Mouse (Mus musculus): ENCODE results near the gene Pla2g3. TPM values are rescaled to one million over a fixed set of nuclear protein-coding genes. Genes with fewer than 3 reads are reported as not detected.

Gene Pla2g3
- polyA plus RNA-seq, 1 experiment from 2014 or later: 0.86 TPM

DNA sequence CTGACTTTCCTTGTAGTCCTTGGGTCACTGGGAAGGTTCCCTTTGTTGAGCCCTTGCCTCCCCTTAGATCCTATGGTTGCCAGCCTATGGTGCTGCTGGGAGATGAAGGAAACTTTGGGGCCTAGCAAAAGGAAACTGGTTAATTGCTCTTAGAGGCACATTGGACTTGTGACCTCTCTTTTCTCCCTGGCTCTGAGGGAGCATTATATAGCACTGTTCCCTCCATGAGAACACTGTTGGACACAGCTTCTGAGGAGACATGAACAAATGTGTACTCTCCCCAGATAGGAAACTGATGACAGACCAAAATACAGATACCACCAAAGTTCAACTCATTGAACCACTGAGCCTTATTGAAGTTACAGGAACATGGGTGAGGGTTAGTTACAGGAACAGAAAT is 12.6 kb upstream of the Pla2g3 start:
- DNase-seq (ENCODE audit: low spot score): no peak

DNA sequence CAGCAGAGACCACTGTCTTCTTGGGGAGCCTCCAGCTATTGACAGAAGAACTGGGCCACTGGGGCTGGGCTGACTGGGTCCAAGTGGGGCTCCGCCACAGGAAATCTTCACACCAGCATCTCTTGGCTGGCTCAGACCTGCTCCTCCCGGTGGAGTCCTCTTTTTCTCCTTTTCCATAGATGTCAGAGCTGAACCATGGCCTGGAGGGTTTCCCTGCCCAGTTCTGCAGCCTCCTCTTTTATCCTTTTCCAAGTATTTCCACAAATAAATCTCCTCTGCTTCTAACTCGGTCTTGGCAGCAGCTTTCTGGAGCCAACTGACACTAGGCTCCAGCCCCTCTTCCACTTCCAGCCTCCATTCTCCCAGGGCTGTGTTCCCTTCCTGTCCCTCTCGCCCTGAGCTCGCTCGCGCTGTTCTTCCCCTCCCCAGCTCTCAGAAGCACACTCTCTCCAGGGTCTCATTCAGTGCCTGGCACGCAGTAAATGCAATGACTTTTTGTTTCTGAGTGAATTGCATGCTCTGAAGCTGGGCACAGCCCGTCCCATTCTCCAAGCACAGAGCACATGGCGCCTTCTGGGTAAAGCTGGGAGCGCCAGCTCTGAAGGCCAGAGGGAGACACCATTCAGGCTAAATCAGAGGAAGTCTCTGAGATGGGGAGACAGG is 4.0 kb upstream of the Pla2g3 start:
- no peaks in the 10 kb centered on the region for H3K36me3 ChIP-seq (ENCODE audit: control insufficient read depth, insufficient read depth, low read length)
- WGBS: 72% methylated on average over 11 of the region's 11 CpGs
- no peak overlapping the region for H3K4me3 ChIP-seq (ENCODE audit: low read depth, low read length)
- no peak overlapping the region for H3K27ac ChIP-seq (ENCODE audit: low read depth, low read length)
- no peaks in the 10 kb centered on the region for H3K27me3 ChIP-seq (ENCODE audit: control insufficient read depth, insufficient read depth, low read length)
- H3K4me2 ChIP-seq (replicated peaks; ENCODE audit: low read depth, low read length): no peak overlapping the region
- no peaks in the 10 kb centered on the region for H3K4me1 ChIP-seq (replicated peaks; ENCODE audit: control insufficient read depth, insufficient read depth, low read length)
- ATAC-seq (ENCODE audit: low FRiP score): no peak
- H3K9me3 ChIP-seq (ENCODE audit: control insufficient read depth, low read length): no peaks in the 10 kb centered on the region
- DNase-seq (ENCODE audit: low spot score): no peak
- no peak overlapping the region for H3K9ac ChIP-seq (ENCODE audit: low read depth, low read length)

More for the DNA sequence above, 12.6 kb upstream of the Pla2g3 start:
- H3K4me3 ChIP-seq (ENCODE audit: low read depth, low read length): no peak overlapping the region
- no peaks in the 10 kb centered on the region for H3K36me3 ChIP-seq (ENCODE audit: control insufficient read depth, insufficient read depth, low read length)
- ATAC-seq (ENCODE audit: low FRiP score): no peak
- no peaks in the 10 kb centered on the region for H3K27me3 ChIP-seq (ENCODE audit: control insufficient read depth, insufficient read depth, low read length)
- H3K27ac ChIP-seq (ENCODE audit: low read depth, low read length): no peak overlapping the region
- no peaks in the 10 kb centered on the region for H3K9me3 ChIP-seq (ENCODE audit: control insufficient read depth, low read length)
- no peak overlapping the region for H3K9ac ChIP-seq (ENCODE audit: low read depth, low read length)
- no peaks in the 10 kb centered on the region for H3K4me1 ChIP-seq (replicated peaks; ENCODE audit: control insufficient read depth, insufficient read depth, low read length)
- H3K4me2 ChIP-seq (replicated peaks; ENCODE audit: low read depth, low read length): no peak overlapping the region

- no peak overlapping the region for H3K4me2 ChIP-seq (replicated peaks; ENCODE audit: low read depth, low read length)
- no peaks in the 10 kb centered on the region for H3K4me1 ChIP-seq (replicated peaks; ENCODE audit: control insufficient read depth, insufficient read depth, low read length)
- ATAC-seq (ENCODE audit: low FRiP score) (no peak), DNase-seq (ENCODE audit: low spot score) (no peak)
- H3K4me3 ChIP-seq (ENCODE audit: low read depth, low read length): no peak overlapping the region
- H3K27ac ChIP-seq (ENCODE audit: low read depth, low read length): no peak overlapping the region
- no peak overlapping the region for H3K9ac ChIP-seq (ENCODE audit: low read depth, low read length)
- WGBS: 72% methylated on average over 7 of the region's 7 CpGs
- H3K9me3 ChIP-seq (ENCODE audit: control insufficient read depth, low read length): no peaks in the 10 kb centered on the region
- H3K27me3 ChIP-seq (ENCODE audit: control insufficient read depth, insufficient read depth, low read length): no peaks in the 10 kb centered on the region
- H3K36me3 ChIP-seq (ENCODE audit: control insufficient read depth, insufficient read depth, low read length): no peaks in the 10 kb centered on the region
Observed at GRCm38 (mm10) chr11:3486349-3486748, 1.7 kb upstream of the Pla2g3 start.

DNA sequence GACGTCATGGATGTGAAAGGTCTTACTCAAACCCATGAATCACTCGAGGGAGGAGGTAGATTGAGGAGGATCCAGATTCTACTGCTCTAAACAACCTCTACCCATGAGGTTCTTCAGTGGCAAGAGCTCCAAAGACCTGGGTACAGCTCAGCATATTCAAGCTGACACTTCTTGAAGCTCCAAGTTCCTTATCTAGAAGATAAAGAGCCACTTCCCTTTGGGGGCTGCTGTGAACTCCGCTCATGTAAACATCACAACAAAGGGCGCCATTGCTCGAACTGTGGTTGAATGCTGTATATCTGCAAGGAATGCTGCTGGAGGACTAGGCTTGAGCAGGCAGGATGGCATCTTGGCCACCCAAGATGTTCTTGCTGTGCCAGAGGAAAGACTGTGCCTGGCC is 952 bp downstream of the Pla2g3 start:
- 82% methylated on average over 5 of the region's 5 CpGs for WGBS
- Histone ChIP-seq H3K9ac (ENCODE audit: low read depth, low read length) (no peak overlapping the region), H3K4me2 (replicated peaks; ENCODE audit: low read depth, low read length) (no peak overlapping the region), H3K9me3 (ENCODE audit: control insufficient read depth, low read length) (no peaks in the 10 kb centered on the region), H3K27me3 (ENCODE audit: control insufficient read depth, insufficient read depth, low read length) (no peaks in the 10 kb centered on the region), H3K4me1 (replicated peaks; ENCODE audit: control insufficient read depth, insufficient read depth, low read length) (no peaks in the 10 kb centered on the region), H3K4me3 (ENCODE audit: low read depth, low read length) (no peak overlapping the region), H3K27ac (ENCODE audit: low read depth, low read length) (no peak overlapping the region), H3K36me3 (ENCODE audit: control insufficient read depth, insufficient read depth, low read length) (no peaks in the 10 kb centered on the region)
- no peak for ATAC-seq (ENCODE audit: low FRiP score)
- DNase-seq (ENCODE audit: low spot score): no peak

- WGBS: 80% methylated on average over 4 of the region's 4 CpGs
- H3K27ac ChIP-seq (ENCODE audit: low read depth, low read length): no peak overlapping the region
- H3K9ac ChIP-seq (ENCODE audit: low read depth, low read length): no peak overlapping the region
- no peak overlapping the region for H3K4me2 ChIP-seq (replicated peaks; ENCODE audit: low read depth, low read length)
- H3K4me1 ChIP-seq (replicated peaks; ENCODE audit: control insufficient read depth, insufficient read depth, low read length): no peaks in the 10 kb centered on the region
- DNase-seq (ENCODE audit: low spot score) (no peak), ATAC-seq (ENCODE audit: low FRiP score) (no peak)
- H3K36me3 ChIP-seq (ENCODE audit: control insufficient read depth, insufficient read depth, low read length): no peaks in the 10 kb centered on the region
- no peaks in the 10 kb centered on the region for H3K9me3 ChIP-seq (ENCODE audit: control insufficient read depth, low read length)
- no peak overlapping the region for H3K4me3 ChIP-seq (ENCODE audit: low read depth, low read length)
- H3K27me3 ChIP-seq (ENCODE audit: control insufficient read depth, insufficient read depth, low read length): no peaks in the 10 kb centered on the region
Observed at GRCm38 (mm10) chr11:3492748-3493147, 4.7 kb downstream of the Pla2g3 start.

- H3K9ac ChIP-seq (ENCODE audit: low read depth, low read length): no peak overlapping the region
- H3K4me1 ChIP-seq (replicated peaks; ENCODE audit: control insufficient read depth, insufficient read depth, low read length): no peaks in the 10 kb centered on the region
- ATAC-seq (ENCODE audit: low FRiP score) (no peak), DNase-seq (ENCODE audit: low spot score) (no peak)
- WGBS: 80% methylated on average over 17 of the region's 17 CpGs
- H3K27ac ChIP-seq (ENCODE audit: low read depth, low read length): no peak overlapping the region
- H3K9me3 ChIP-seq (ENCODE audit: control insufficient read depth, low read length): no peaks in the 10 kb centered on the region
- H3K27me3 ChIP-seq (ENCODE audit: control insufficient read depth, insufficient read depth, low read length): no peaks in the 10 kb centered on the region
- no peak overlapping the region for H3K4me3 ChIP-seq (ENCODE audit: low read depth, low read length)
- H3K4me2 ChIP-seq (replicated peaks; ENCODE audit: low read depth, low read length): no peak overlapping the region
- H3K36me3 ChIP-seq (ENCODE audit: control insufficient read depth, insufficient read depth, low read length): no peaks in the 10 kb centered on the region
Observed at GRCm38 (mm10) chr11:3494857-3495256, 6.8 kb downstream of the Pla2g3 start.

GRCm38 (mm10) chr11:3495496-3495895 is 7.4 kb downstream of the Pla2g3 start:
- Histone ChIP-seq H3K27ac (ENCODE audit: low read depth, low read length) (no peak overlapping the region), H3K9me3 (ENCODE audit: control insufficient read depth, low read length) (no peaks in the 10 kb centered on the region), H3K27me3 (ENCODE audit: control insufficient read depth, insufficient read depth, low read length) (no peaks in the 10 kb centered on the region), H3K9ac (ENCODE audit: low read depth, low read length) (no peak overlapping the region), H3K36me3 (ENCODE audit: control insufficient read depth, insufficient read depth, low read length) (no peaks in the 10 kb centered on the region), H3K4me2 (replicated peaks; ENCODE audit: low read depth, low read length) (no peak overlapping the region), H3K4me1 (replicated peaks; ENCODE audit: control insufficient read depth, insufficient read depth, low read length) (no peaks in the 10 kb centered on the region), H3K4me3 (ENCODE audit: low read depth, low read length) (no peak overlapping the region)
- ATAC-seq (ENCODE audit: low FRiP score): no peak
- 94% methylated on average over 14 of the region's 14 CpGs for WGBS
- no peak for DNase-seq (ENCODE audit: low spot score)

GRCm38 (mm10) chr11:3496756-3497155 is 8.7 kb downstream of the Pla2g3 start:
- no peak for ATAC-seq (ENCODE audit: low FRiP score)
- H3K4me1 ChIP-seq (replicated peaks; ENCODE audit: control insufficient read depth, insufficient read depth, low read length): no peaks in the 10 kb centered on the region
- no peaks in the 10 kb centered on the region for H3K27me3 ChIP-seq (ENCODE audit: control insufficient read depth, insufficient read depth, low read length)
- no peak overlapping the region for H3K4me3 ChIP-seq (ENCODE audit: low read depth, low read length)
- no peak overlapping the region for H3K9ac ChIP-seq (ENCODE audit: low read depth, low read length)
- H3K36me3 ChIP-seq (ENCODE audit: control insufficient read depth, insufficient read depth, low read length): no peaks in the 10 kb centered on the region
- H3K27ac ChIP-seq (ENCODE audit: low read depth, low read length): no peak overlapping the region
- H3K9me3 ChIP-seq (ENCODE audit: control insufficient read depth, low read length): no peaks in the 10 kb centered on the region
- H3K4me2 ChIP-seq (replicated peaks; ENCODE audit: low read depth, low read length): no peak overlapping the region
- no peak for DNase-seq (ENCODE audit: low spot score)
- WGBS: 52% methylated on average over 5 of the region's 5 CpGs

DNA sequence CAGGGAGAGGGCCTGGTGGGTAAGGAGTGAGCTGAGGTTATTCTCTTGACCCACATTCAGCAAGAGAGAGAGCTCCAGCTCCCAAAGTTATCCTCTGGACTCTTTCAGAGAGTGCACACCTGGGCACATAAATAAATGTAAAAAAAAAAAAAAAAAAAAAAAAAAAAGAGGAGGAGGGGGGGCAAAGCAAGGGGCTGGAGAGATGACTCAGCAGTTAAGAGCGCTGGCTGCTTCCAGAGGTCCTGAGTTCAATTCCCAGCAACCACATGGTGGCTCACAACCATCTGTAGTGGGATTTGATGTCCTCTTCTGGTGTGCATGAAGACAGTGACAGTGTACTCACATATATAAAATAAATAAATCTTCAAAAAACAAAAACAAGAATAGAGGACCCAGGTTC is 9.2 kb downstream of the Pla2g3 start:
- Histone ChIP-seq H3K27ac (ENCODE audit: low read depth, low read length) (no peak overlapping the region), H3K36me3 (ENCODE audit: control insufficient read depth, insufficient read depth, low read length) (no peaks in the 10 kb centered on the region), H3K9me3 (ENCODE audit: control insufficient read depth, low read length) (no peaks in the 10 kb centered on the region), H3K4me3 (ENCODE audit: low read depth, low read length) (no peak overlapping the region), H3K27me3 (ENCODE audit: control insufficient read depth, insufficient read depth, low read length) (no peaks in the 10 kb centered on the region), H3K4me1 (replicated peaks; ENCODE audit: control insufficient read depth, insufficient read depth, low read length) (no peaks in the 10 kb centered on the region), H3K9ac (ENCODE audit: low read depth, low read length) (no peak overlapping the region), H3K4me2 (replicated peaks; ENCODE audit: low read depth, low read length) (no peak overlapping the region)
- ATAC-seq (ENCODE audit: low FRiP score) (no peak), DNase-seq (ENCODE audit: low spot score) (no peak)
- WGBS: 81% methylated on average over 1 of the region's 1 CpGs

Data from hindbrain, embryonic 11.5 days (tissue).